Mouse (Mus musculus) thymus, adult 2 months (tissue): Measurements from ENCODE around the gene Dgkg. TPM values are rescaled to one million over a fixed set of nuclear protein-coding genes. Genes with fewer than 3 reads are reported as not detected.

Experiments used
- DNase-seq: peaks from one replicate; pipeline ENCODE4 v3.0.0; 2021
- H3K27ac ChIP-seq: fragments of 200-500 bp; 2 replicates; pipeline ENCODE4 v1.5.1; 2012; ENCODE audit warnings: low read length, control low read depth; ENCODE audit not compliant: control insufficient read depth, insufficient read depth
- H3K27me3 ChIP-seq: fragments of 200-500 bp; 2 replicates; pipeline ENCODE4 v1.6.1; 2012; ENCODE audit warnings: mild to moderate bottlenecking, low read length, moderate library complexity, mixed read lengths; ENCODE audit not compliant: control insufficient read depth, insufficient read depth
- H3K36me3 ChIP-seq: fragments of 200-500 bp; 2 replicates; pipeline ENCODE4 v1.6.1; 2012; ENCODE audit warnings: mild to moderate bottlenecking, low read length, moderate library complexity; ENCODE audit not compliant: control insufficient read depth, insufficient read depth
- H3K4me1 ChIP-seq: fragments of 200-500 bp; replicated peaks from 2 replicates; pipeline ENCODE4 v1.6.1; 2012; ENCODE audit warnings: low read length; ENCODE audit not compliant: control insufficient read depth, insufficient read depth
- H3K4me3 ChIP-seq: fragments of 200-500 bp; 2 replicates; pipeline ENCODE4 v1.5.1; 2012; ENCODE audit warnings: mild to moderate bottlenecking, low read length, control low read depth, moderate library complexity; ENCODE audit not compliant: control insufficient read depth, insufficient read depth
- CTCF ChIP-seq: fragments of 200-500 bp; IDR thresholded peaks from 2 replicates; pipeline ENCODE4 v1.5.1; 2012; ENCODE audit warnings: mild to moderate bottlenecking, control low read depth, low read length, moderate library complexity, borderline replicate concordance; ENCODE audit not compliant: control insufficient read depth, poor library complexity, insufficient read depth; ENCODE audit errors: extremely low read depth
- POLR2A ChIP-seq: fragments of 200-500 bp; IDR thresholded peaks from 2 replicates; pipeline ENCODE4 v1.6.1; 2012; ENCODE audit warnings: mild to moderate bottlenecking, low read length, control low read depth, moderate library complexity; ENCODE audit not compliant: control insufficient read depth, poor library complexity, insufficient read depth; ENCODE audit errors: extremely low read depth
- WGBS: fragments of 180-500 bp; shearing (Covaris S2); methylation state at CpG from one replicate; pipeline ENCODE4 v1.1.7; 2018; 5-methylcytosine and 5-hydroxymethylcytosine counted together
- polyA plus RNA-seq: library from polyadenylated mRNA; depleted of rRNA; stranded (reverse); fragments of >200 nt; gene quantifications from 2 replicates; pipeline ENCODE4 v1.2.3, GENCODE M21; 2012

Gene Dgkg
- polyA plus RNA-seq, 1 experiment, result 8.1 TPM

GRCm38 (mm10) chr16:22663136-22663535 lies 6.1 kb upstream of the Dgkg start:
- Histone ChIP-seq H3K4me1 (peaks cover 25% of the 10 kb centered on the region), H3K36me3 (no peaks in the 10 kb centered on the region), H3K27me3 (no peaks in the 10 kb centered on the region), H3K4me3 (no peak overlapping the region), H3K27ac (no peak overlapping the region)
- WGBS, result 94% methylated on average over 2 of the region's 2 CpGs
- DNase-seq, result no peak
- TF ChIP-seq CTCF (no peak), POLR2A (no peak)

GRCm38 (mm10) chr16:22661076-22661475 lies 4.1 kb upstream of the Dgkg start:
- Histone ChIP-seq H3K4me1 (peaks cover 28% of the 10 kb centered on the region), H3K27ac (peak overlapping the region; percentile 71), H3K4me3 (no peak overlapping the region), H3K36me3 (no peaks in the 10 kb centered on the region), H3K27me3 (no peaks in the 10 kb centered on the region)
- peak; percentile 53 for DNase-seq
- 8% methylated on average over 5 of the region's 5 CpGs for WGBS
- no peak for TF ChIP-seq POLR2A
- no peak for TF ChIP-seq CTCF

- H3K27me3 ChIP-seq, result no peaks in the 10 kb centered on the region
- H3K4me1 ChIP-seq, result peaks cover 38% of the 10 kb centered on the region
- DNase-seq, result no peak
- H3K36me3 ChIP-seq, result no peaks in the 10 kb centered on the region
- no peak overlapping the region for H3K4me3 ChIP-seq
- 81% methylated on average over 16 of the region's 16 CpGs for WGBS
- peak overlapping the region; percentile 18; the same call in 1 of the 2 replicates for H3K27ac ChIP-seq
- TF ChIP-seq CTCF, result no peak
- no peak for TF ChIP-seq POLR2A
Observed at GRCm38 (mm10) chr16:22657874-22658789, 1.1 kb upstream of the Dgkg start.

- Histone ChIP-seq H3K27ac (no peak overlapping the region), H3K27me3 (no peaks in the 10 kb centered on the region), H3K4me1 (peaks cover 23% of the 10 kb centered on the region), H3K4me3 (peak overlapping the region; percentile 86), H3K36me3 (no peaks in the 10 kb centered on the region)
- peak; percentile 40 for DNase-seq
- WGBS, result 12% methylated on average over 11 of the region's 11 CpGs
- no peak for TF ChIP-seq POLR2A
- TF ChIP-seq CTCF, result no peak
Observed at GRCm38 (mm10) chr16:22655812-22656211, 1.2 kb downstream of the Dgkg start.

- WGBS, result 26% methylated on average over 5 of the region's 5 CpGs
- TF ChIP-seq POLR2A (no peak), CTCF (no peak)
- peak overlapping the region; percentile 86; the same call in 1 of the 2 replicates for H3K4me3 ChIP-seq
- H3K27ac ChIP-seq, result no peak overlapping the region
- no peaks in the 10 kb centered on the region for H3K36me3 ChIP-seq
- H3K27me3 ChIP-seq, result no peaks in the 10 kb centered on the region
- peaks cover 18% of the 10 kb centered on the region for H3K4me1 ChIP-seq
- peak; percentile 45 for DNase-seq
Observed at GRCm38 (mm10) chr16:22655223-22655622, 1.8 kb downstream of the Dgkg start.

- H3K27me3 ChIP-seq, result no peaks in the 10 kb centered on the region
- no peaks in the 10 kb centered on the region for H3K36me3 ChIP-seq
- H3K4me1 ChIP-seq, result peaks cover 18% of the 10 kb centered on the region
- 14% methylated on average over 2 of the region's 2 CpGs for WGBS
- peak overlapping the region; percentile 37; the same call in 1 of the 2 replicates for H3K27ac ChIP-seq
- peak; percentile 21 for DNase-seq
- H3K4me3 ChIP-seq, result no peak overlapping the region
- TF ChIP-seq CTCF (no peak), POLR2A (no peak)
Observed at GRCm38 (mm10) chr16:22654477-22654835, 2.6 kb downstream of the Dgkg start.
